Mouse (Mus musculus) liver, embryonic 16.5 days (tissue): ENCODE results near the gene Htr5b. TPM values are rescaled to one million over a fixed set of nuclear protein-coding genes. Genes with fewer than 3 reads are reported as not detected.

Source experiments
- ATAC-seq: fragments of 200-750 bp; cut with Nextera tagmentation; 2 replicates; pipeline ENCODE4 v1.8.0; 2017; ENCODE audit warnings: low read depth, mild to moderate bottlenecking, moderate number of reproducible peaks, moderate library complexity
- H3K27ac ChIP-seq: fragments of 300-500 bp; sonication (generic); 2 replicates; pipeline ENCODE4 v1.5.1; 2014; ENCODE audit warnings: mild to moderate bottlenecking, low read length
- H3K27me3 ChIP-seq: fragments of 300-500 bp; sonication (generic); 2 replicates; pipeline ENCODE4 v1.6.1; 2014; ENCODE audit warnings: low read depth, low read length, mixed read lengths; ENCODE audit not compliant: control insufficient read depth, insufficient read depth
- H3K36me3 ChIP-seq: fragments of 300-500 bp; sonication (generic); 2 replicates; pipeline ENCODE4 v1.6.1; 2014; ENCODE audit warnings: mild to moderate bottlenecking; ENCODE audit not compliant: control insufficient read depth, insufficient read depth
- H3K4me1 ChIP-seq: fragments of 300-500 bp; sonication (generic); 2 replicates; pipeline ENCODE4 v1.6.1; 2014; ENCODE audit warnings: low read depth, low read length, mixed read lengths; ENCODE audit not compliant: control insufficient read depth
- H3K4me2 ChIP-seq: fragments of 300-500 bp; sonication (generic); 2 replicates; pipeline ENCODE4 v1.6.1; 2014; ENCODE audit warnings: low read depth, low read length, mixed read lengths
- H3K4me3 ChIP-seq: fragments of 300-500 bp; sonication (generic); 2 replicates; pipeline ENCODE4 v1.5.1; 2014; ENCODE audit warnings: low read depth, mild to moderate bottlenecking, low read length
- H3K9ac ChIP-seq: fragments of 300-500 bp; sonication (generic); 2 replicates; pipeline ENCODE4 v1.6.1; 2014; ENCODE audit warnings: low read depth, low read length
- H3K9me3 ChIP-seq: fragments of 300-500 bp; sonication (generic); replicated peaks from 2 replicates; pipeline ENCODE4 v1.6.1; 2016; ENCODE audit warnings: low read length; ENCODE audit not compliant: control insufficient read depth
- WGBS: fragments of 180-500 bp; shearing (Covaris S2); extraction: QIAGEN DNeasy Blood & Tissue Kit; methylation state at CpG from one replicate; pipeline ENCODE4 v1.1.7; 2014; ENCODE audit not compliant: insufficient replicate concordance; 5-methylcytosine and 5-hydroxymethylcytosine counted together
- polyA plus RNA-seq: library from polyadenylated mRNA; unstranded; fragments of >200 nt; fragmentation: Nextera tagmentation; extraction: Ambion mirVana; gene quantifications from 2 replicates; pipeline ENCODE4 v1.2.1, GENCODE M21; 2015

Htr5b gene
- polyA plus RNA-seq, 1 experiment from 2014 or later = not detected

- Histone ChIP-seq H3K27ac (no peak overlapping the region), H3K9me3 (no peaks in the 10 kb centered on the region), H3K4me2 (no peak overlapping the region), H3K4me3 (no peak overlapping the region), H3K4me1 (no peaks in the 10 kb centered on the region), H3K9ac (no peak overlapping the region), H3K27me3 (no peaks in the 10 kb centered on the region), H3K36me3 (no peaks in the 10 kb centered on the region)
- WGBS = 42% methylated on average over 2 of the region's 2 CpGs
- no peak for ATAC-seq
Measured at GRCm38 (mm10) chr1:121546844-121547243, 18.6 kb upstream of the Htr5b start.

DNA sequence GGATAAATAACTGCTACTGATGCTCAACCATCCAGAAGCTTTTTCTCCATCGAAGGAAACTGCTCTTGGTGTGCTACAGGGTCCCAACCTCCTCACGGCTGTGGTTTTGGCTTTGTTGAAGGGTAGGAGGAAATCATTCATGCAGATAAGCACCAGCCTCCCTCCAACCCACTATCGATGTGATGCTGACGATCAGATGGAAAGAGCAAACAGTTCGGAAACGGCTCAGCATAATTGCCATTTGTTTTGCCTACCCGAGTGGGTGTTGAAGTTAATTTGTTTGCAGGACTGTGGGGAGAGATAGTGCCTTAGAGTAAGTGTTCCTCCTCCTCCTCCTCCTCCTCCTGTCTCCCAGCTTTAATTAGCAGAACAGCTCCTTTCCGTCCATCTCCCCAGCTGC, 12.1 kb upstream of the Htr5b start:
- Histone ChIP-seq H3K27ac (no peak overlapping the region), H3K4me1 (no peaks in the 10 kb centered on the region), H3K27me3 (no peaks in the 10 kb centered on the region), H3K9me3 (no peaks in the 10 kb centered on the region), H3K36me3 (no peaks in the 10 kb centered on the region), H3K4me3 (no peak overlapping the region), H3K9ac (no peak overlapping the region), H3K4me2 (no peak overlapping the region)
- WGBS = 26% methylated on average over 8 of the region's 8 CpGs
- no peak for ATAC-seq

DNA sequence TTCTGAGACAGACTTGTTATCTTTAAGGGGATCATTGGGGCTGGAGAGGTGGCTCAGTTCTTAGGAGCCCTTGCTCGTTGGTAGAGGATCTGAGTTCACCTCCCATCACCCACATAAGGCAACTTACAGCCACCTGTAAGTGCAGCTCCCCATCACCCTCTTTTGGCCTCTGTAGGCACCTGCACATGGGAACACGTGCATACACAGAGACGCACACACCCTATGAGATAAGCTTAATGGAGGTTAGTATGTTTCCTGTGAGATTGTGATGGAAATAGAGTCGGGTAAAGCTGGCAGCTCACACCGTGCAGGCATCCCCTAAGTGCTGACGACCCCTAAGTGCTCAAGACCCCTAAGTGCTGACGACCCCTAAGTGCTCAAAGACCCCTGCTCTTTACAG, 3.2 kb upstream of the Htr5b start:
- 27% methylated on average over 7 of the region's 7 CpGs for WGBS
- Histone ChIP-seq H3K27me3 (peaks cover 18% of the 10 kb centered on the region), H3K4me3 (no peak overlapping the region), H3K4me2 (no peak overlapping the region), H3K4me1 (no peaks in the 10 kb centered on the region), H3K9me3 (no peaks in the 10 kb centered on the region), H3K27ac (no peak overlapping the region), H3K36me3 (no peaks in the 10 kb centered on the region), H3K9ac (no peak overlapping the region)
- ATAC-seq = no peak

GRCm38 (mm10) chr1:121529286-121529685, 1.0 kb upstream of the Htr5b start:
- H3K27ac ChIP-seq = no peak overlapping the region
- no peak overlapping the region for H3K4me3 ChIP-seq
- H3K4me2 ChIP-seq = no peak overlapping the region
- peaks cover 18% of the 10 kb centered on the region for H3K27me3 ChIP-seq
- no peaks in the 10 kb centered on the region for H3K4me1 ChIP-seq
- no peak for ATAC-seq
- H3K36me3 ChIP-seq = no peaks in the 10 kb centered on the region
- no peak overlapping the region for H3K9ac ChIP-seq
- H3K9me3 ChIP-seq = no peaks in the 10 kb centered on the region
- 60% methylated on average over 6 of the region's 6 CpGs for WGBS

DNA sequence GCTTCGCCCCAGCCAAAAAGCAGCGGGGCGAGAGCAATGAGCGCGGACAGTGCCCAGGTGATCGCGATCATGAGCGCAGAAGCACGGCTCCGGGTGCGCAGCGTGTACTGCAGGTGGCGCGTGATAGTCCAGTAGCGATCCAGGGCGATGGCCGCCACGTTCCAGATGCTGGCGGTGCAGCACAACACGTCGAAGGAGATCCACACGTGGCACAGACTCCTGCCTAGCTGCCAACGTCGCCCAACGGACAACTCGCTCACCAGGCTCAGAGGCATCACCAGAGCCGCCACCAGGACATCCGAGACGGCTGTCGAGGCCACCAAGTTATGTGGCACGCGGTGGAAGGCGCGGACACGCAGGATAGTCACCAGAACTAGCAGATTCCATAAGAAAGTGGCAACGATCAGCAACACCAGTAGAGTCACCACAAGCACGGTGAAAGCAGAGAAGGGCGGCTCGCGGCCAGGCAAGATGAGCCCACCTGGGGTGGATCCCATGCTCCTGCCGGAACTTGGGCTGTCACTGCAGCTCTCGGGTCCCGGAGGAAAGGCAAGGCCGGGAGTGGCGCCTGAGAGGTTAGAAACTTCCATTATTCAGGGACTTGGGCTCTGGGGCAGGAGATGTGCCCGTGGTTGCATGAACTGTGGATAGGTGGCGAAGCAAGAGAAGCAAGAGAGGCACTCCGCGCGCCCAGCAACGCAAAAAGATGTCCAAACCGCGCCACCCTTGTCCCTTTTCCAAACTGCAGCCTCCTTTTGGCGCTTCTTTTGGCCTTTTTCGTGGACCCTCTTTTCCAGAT, 466 bp downstream of the Htr5b start:
- WGBS = 14% methylated on average over 55 of the region's 55 CpGs
- Histone ChIP-seq H3K4me2 (peak overlapping the region; percentile 24), H3K27ac (no peak overlapping the region), H3K27me3 (peaks cover 18% of the 10 kb centered on the region), H3K4me1 (no peaks in the 10 kb centered on the region), H3K36me3 (no peaks in the 10 kb centered on the region), H3K9ac (no peak overlapping the region), H3K9me3 (no peaks in the 10 kb centered on the region), H3K4me3 (no peak overlapping the region)
- no peak for ATAC-seq

- Histone ChIP-seq H3K9me3 (no peaks in the 10 kb centered on the region), H3K27ac (no peak overlapping the region), H3K9ac (no peak overlapping the region), H3K36me3 (no peaks in the 10 kb centered on the region), H3K4me3 (no peak overlapping the region), H3K27me3 (peaks cover 18% of the 10 kb centered on the region), H3K4me1 (no peaks in the 10 kb centered on the region), H3K4me2 (no peak overlapping the region)
- WGBS = 44% methylated on average over 17 of the region's 17 CpGs
- no peak for ATAC-seq
Measured at GRCm38 (mm10) chr1:121527061-121527460, 1.2 kb downstream of the Htr5b start.

DNA sequence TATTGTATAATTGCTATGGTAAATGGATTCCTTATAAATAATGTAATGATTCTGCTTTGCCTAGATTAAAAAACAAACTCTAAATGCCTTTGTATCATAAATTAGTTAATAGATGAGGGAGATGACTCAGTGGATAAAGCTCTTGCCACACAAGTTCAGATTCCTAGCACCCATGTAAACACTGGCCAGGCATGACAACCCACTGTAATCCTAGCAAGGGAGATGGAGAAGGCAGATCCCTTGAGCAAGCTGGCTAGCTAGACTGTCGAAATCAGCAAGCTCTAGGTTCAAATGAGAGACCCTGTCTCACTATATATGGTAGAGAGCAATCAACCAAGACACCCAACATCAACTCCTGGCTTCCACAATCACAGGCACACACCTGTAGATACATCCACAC, 9.7 kb downstream of the Htr5b start:
- Histone ChIP-seq H3K9me3 (no peaks in the 10 kb centered on the region), H3K27me3 (no peaks in the 10 kb centered on the region), H3K4me3 (no peak overlapping the region), H3K36me3 (no peaks in the 10 kb centered on the region), H3K9ac (no peak overlapping the region), H3K4me2 (no peak overlapping the region), H3K4me1 (no peaks in the 10 kb centered on the region), H3K27ac (no peak overlapping the region)
- no peak for ATAC-seq
- 36% methylated on average over 1 of the region's 1 CpGs for WGBS

GRCm38 (mm10) chr1:121511966-121512365, 16.3 kb downstream of the Htr5b start:
- Histone ChIP-seq H3K36me3 (no peaks in the 10 kb centered on the region), H3K4me2 (no peak overlapping the region), H3K9ac (no peak overlapping the region), H3K4me3 (no peak overlapping the region), H3K4me1 (no peaks in the 10 kb centered on the region), H3K27me3 (no peaks in the 10 kb centered on the region), H3K27ac (no peak overlapping the region), H3K9me3 (no peaks in the 10 kb centered on the region)
- no peak for ATAC-seq
- 61% methylated on average over 2 of the region's 2 CpGs for WGBS

GRCm38 (mm10) chr1:121511186-121511585, 17.1 kb downstream of the Htr5b start:
- H3K9ac ChIP-seq = no peak overlapping the region
- no peaks in the 10 kb centered on the region for H3K9me3 ChIP-seq
- H3K4me1 ChIP-seq = no peaks in the 10 kb centered on the region
- WGBS = 43% methylated on average over 2 of the region's 2 CpGs
- no peak for ATAC-seq
- no peaks in the 10 kb centered on the region for H3K27me3 ChIP-seq
- H3K36me3 ChIP-seq = no peaks in the 10 kb centered on the region
- no peak overlapping the region for H3K4me2 ChIP-seq
- no peak overlapping the region for H3K4me3 ChIP-seq
- no peak overlapping the region for H3K27ac ChIP-seq
